Mouse (Mus musculus): Measurements from ENCODE around the gene Krtap2-4. TPM values are rescaled to one million over a fixed set of nuclear protein-coding genes. Genes with fewer than 3 reads are reported as not detected.
"Not testable (repeated sequence)": the region's sequence is repeated elsewhere in the genome, so short reads cannot be mapped to it uniquely, and the experiment has no call there.

The Krtap2-4 gene
- polyA plus RNA-seq (2016; fragmentation: Nextera tagmentation; extraction: Ambion mirVana): not detected in 2 replicates

DNA sequence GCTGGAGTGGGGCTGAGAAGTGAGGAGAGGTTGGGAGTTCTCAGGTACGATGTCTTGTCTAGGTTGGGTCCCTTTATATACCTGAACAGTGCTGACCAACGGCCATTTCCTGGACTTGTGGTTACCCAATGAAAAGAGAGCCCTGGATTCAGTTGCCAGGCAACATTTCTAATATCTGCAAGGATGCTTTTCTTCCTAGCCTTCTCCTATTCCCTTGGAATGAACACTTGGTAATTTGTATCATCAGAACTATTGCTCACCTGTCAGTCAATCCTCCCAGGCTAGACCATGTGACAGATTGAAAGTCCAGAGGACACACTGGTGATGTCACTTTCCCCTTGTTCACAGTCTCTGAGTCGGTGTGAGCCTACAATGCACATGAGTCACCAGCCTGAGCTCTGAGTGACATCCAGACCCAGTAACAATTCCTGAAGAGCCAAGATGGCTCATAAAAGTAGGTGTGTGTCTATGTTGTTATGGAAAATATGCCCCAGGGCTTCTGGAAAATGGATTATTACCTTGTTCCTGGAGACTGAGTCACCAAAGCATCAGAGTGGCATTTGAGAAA, at the start of gene Krtap2-4:
Gene Krtap2-4, minus strand, starts transcription at position 51 of the 568 bp plus-strand sequence.
- no peaks in the 10 kb centered on the region for H3K36me3 ChIP-seq

DNA sequence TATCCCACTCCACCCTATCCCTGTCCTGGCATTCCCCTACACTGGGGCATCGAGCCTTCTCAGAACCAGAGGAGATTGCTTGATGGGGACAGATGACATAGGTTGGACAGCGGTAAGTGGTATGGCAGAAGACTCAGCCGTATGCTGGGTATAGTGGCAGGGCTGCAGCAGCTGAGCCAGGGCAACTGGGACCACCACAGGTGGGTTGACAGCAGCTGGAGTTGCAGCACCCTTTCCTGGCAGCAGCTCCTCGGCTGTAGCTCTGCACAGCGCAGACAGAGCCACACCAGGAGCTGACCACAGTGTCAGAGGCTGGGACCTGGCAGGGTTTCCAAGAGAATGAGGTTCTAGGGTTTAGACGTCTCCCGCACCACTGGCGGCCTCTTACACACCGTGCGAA, 48.2 kb upstream of the Krtap2-4 start:
- Histone ChIP-seq H3K4me1 (replicated peaks) (no peaks in the 10 kb centered on the region), H3K36me3 (no peaks in the 10 kb centered on the region), H3K27ac (no peak overlapping the region), H3K4me3 (no peak overlapping the region), H3K27me3 (ENCODE audit: insufficient read depth, poor library complexity, severe bottlenecking) (no peaks in the 10 kb centered on the region), H3K9me3 (0 out of 2 replicates have a peak, but pooled peaks cover 2% of the 10 kb centered on the region)
- 89% methylated on average over 10 of the region's 10 CpGs for WGBS
- DNase-seq (ENCODE audit: low spot score): no peak

More for the DNA sequence above, at the start of gene Krtap2-4:
- WGBS: 82% methylated on average over 3 of the region's 3 CpGs
- no peak for DNase-seq (ENCODE audit: low spot score)
- no peaks in the 10 kb centered on the region for H3K27me3 ChIP-seq (ENCODE audit: insufficient read depth, poor library complexity, severe bottlenecking)
- H3K9me3 ChIP-seq: no peaks in the 10 kb centered on the region
- H3K27ac ChIP-seq: no peak within 1 kb of the TSS
- H3K4me1 ChIP-seq (replicated peaks): no peaks in the 10 kb centered on the region
- H3K4me3 ChIP-seq: no peak within 1 kb of the TSS

- no peak for DNase-seq (ENCODE audit: low spot score)
- Histone ChIP-seq H3K4me1 (replicated peaks) (0 out of 2 replicates have a peak, but pooled peaks cover 3% of the 10 kb centered on the region), H3K27ac (no peak overlapping the region), H3K27me3 (ENCODE audit: insufficient read depth, poor library complexity, severe bottlenecking) (no peaks in the 10 kb centered on the region), H3K4me3 (no peak overlapping the region), H3K36me3 (no peaks in the 10 kb centered on the region), H3K9me3 (no peaks in the 10 kb centered on the region)
- 89% methylated on average over 4 of the region's 4 CpGs for whole genome bisulfite sequencing
These were observed 44.6 kb upstream of the Krtap2-4 start for GRCm38 (mm10) chr11:99659256-99659655.

DNA sequence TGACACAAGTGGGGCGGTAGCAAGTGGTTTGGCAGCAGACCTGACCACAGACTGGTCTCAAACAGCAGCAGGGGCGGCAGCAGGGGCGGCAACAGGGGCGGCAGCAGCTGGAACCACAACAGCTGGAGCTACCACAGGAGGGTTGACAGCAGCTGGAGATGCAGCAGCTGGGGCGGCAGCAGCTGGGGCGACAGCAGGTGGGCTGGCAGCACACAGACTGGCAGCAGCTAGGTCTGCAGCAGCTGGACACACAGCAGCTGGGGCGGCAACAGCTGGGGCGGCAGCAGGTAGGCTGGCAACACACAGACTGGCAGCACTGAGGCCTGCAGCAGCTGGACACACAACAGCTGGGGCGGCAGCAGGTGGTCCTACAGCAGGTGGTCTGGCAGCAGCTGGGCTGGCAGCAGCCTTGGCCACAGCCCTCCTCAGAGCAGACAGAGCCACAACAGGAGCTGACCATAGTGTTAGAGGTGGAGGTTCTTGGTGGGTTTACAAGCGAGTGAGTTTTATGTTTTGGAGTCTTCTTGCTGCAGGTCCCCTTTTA, 43.9 kb upstream of the Krtap2-4 start, which contains the start of gene Gm11563:
Gene Gm11563, minus strand, starts transcription at position 494 of the 544 bp plus-strand sequence.
- H3K27ac ChIP-seq; H3K4me1 ChIP-seq (replicated peaks); DNase-seq (ENCODE audit: low spot score); H3K9me3 ChIP-seq; H3K27me3 ChIP-seq (ENCODE audit: insufficient read depth, poor library complexity, severe bottlenecking); H3K4me3 ChIP-seq; H3K36me3 ChIP-seq: not testable (repeated sequence)
- WGBS: 68% methylated on average over 10 of the region's 10 CpGs

- Histone ChIP-seq H3K9me3 (no peaks in the 10 kb centered on the region), H3K4me3 (no peak overlapping the region), H3K27ac (no peak overlapping the region), H3K27me3 (ENCODE audit: insufficient read depth, poor library complexity, severe bottlenecking) (no peaks in the 10 kb centered on the region), H3K4me1 (replicated peaks) (0 out of 2 replicates have a peak, but pooled peaks cover 3% of the 10 kb centered on the region), H3K36me3 (no peaks in the 10 kb centered on the region)
- no peak for DNase-seq (ENCODE audit: low spot score)
- 47% methylated on average over 5 of the region's 5 CpGs for WGBS
These were observed 42.4 kb upstream of the Krtap2-4 start for GRCm38 (mm10) chr11:99657051-99657450.

- Histone ChIP-seq H3K27me3 (ENCODE audit: insufficient read depth, poor library complexity, severe bottlenecking) (no peaks in the 10 kb centered on the region), H3K36me3 (no peaks in the 10 kb centered on the region), H3K9me3 (no peaks in the 10 kb centered on the region), H3K27ac (no peak within 1 kb of the TSS), H3K4me3 (no peak within 1 kb of the TSS), H3K4me1 (replicated peaks) (no peaks in the 10 kb centered on the region)
- no peak for DNase-seq (ENCODE audit: low spot score)
- 83% methylated on average over 2 of the region's 2 CpGs for WGBS
These were observed 35.5 kb upstream of the Krtap2-4 start, which contains the start of gene Gm11555 for GRCm38 (mm10) chr11:99650136-99650535. Gene Gm11555 (minus strand): TSS chr11:99650236.

DNA sequence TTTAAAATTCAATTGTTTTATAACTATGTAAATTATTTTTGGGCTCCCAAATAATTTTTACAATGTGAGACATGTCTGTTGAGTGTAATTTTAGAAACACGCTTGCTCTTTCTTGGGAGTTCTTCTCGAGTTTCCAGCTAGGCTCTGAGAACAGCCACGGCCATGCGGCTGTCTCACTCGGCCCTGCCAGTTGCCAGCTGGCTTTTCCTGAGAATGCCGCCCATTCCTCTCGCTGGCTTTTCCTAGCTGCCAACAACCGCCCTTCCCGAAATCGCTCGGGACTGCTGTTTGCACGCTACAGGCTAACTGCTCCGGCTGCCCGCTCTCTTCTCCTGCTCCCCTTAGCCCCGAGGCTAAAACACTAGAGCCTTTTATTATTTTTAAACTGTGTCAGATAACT, 31.8 kb upstream of the Krtap2-4 start:
- 90% methylated on average over 15 of the region's 15 CpGs for WGBS
- Histone ChIP-seq H3K9me3 (no peaks in the 10 kb centered on the region), H3K36me3 (no peaks in the 10 kb centered on the region), H3K27me3 (ENCODE audit: insufficient read depth, poor library complexity, severe bottlenecking) (no peaks in the 10 kb centered on the region), H3K4me3 (no peak overlapping the region), H3K4me1 (replicated peaks) (no peaks in the 10 kb centered on the region), H3K27ac (no peak overlapping the region)
- no peak for DNase-seq (ENCODE audit: low spot score)

DNA sequence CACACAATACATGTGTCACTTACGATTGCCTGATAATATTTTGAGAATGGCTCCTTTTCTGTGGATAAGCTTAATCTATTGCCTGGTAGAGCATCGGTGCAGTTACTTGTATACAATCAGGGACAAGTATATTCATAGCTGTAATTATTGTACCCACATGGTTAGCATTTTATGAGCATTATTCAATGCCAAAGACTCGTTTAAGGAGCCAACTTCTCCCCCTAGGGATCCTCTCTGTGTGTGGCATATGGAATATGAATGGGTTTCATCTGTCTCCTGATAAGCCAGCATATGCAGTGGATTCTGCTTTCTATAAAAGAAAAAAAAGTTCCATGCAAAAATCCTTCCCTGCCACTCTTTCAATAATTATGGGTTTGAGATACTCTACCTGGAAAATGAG, 29.7 kb upstream of the Krtap2-4 start:
- Histone ChIP-seq H3K27ac (no peak overlapping the region), H3K9me3 (no peaks in the 10 kb centered on the region), H3K27me3 (ENCODE audit: insufficient read depth, poor library complexity, severe bottlenecking) (no peaks in the 10 kb centered on the region), H3K36me3 (no peaks in the 10 kb centered on the region), H3K4me3 (no peak overlapping the region), H3K4me1 (replicated peaks) (no peaks in the 10 kb centered on the region)
- 83% methylated on average over 3 of the region's 3 CpGs for WGBS
- no peak for DNase-seq (ENCODE audit: low spot score)

DNA sequence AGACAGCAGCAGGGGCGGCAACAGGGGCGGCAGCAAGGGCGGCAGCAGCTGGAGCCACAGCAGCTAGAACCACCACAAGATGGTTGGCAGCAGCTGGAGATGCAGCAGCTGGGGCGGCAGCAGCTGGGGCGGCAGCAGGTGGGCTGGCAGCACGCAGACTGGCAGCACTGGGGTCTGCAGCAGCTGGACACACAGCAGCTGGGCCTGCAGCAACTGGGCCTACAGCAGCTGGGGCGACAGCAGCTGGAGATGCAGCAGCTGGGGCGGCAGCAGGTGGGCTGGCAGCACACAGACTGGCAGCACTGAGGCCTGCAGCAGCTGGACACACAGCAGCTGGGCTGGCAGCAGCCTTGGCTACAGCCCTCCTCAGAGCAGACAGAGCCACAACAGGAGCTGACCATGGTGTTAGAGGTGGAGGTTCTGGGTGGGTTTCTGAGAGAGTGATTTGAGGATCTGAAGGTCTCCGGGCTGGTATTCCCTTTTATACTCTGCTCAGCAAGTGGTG, 29.0 kb upstream of the Krtap2-4 start, which contains the start of gene Krtap4-7:
Gene Krtap4-7, minus strand, starts transcription at position 455 of the 505 bp plus-strand sequence.
- WGBS: 81% methylated on average over 9 of the region's 9 CpGs
- H3K4me3 ChIP-seq; H3K4me1 ChIP-seq (replicated peaks); DNase-seq (ENCODE audit: low spot score); H3K36me3 ChIP-seq; H3K9me3 ChIP-seq; H3K27me3 ChIP-seq (ENCODE audit: insufficient read depth, poor library complexity, severe bottlenecking); H3K27ac ChIP-seq: not testable (repeated sequence)

DNA sequence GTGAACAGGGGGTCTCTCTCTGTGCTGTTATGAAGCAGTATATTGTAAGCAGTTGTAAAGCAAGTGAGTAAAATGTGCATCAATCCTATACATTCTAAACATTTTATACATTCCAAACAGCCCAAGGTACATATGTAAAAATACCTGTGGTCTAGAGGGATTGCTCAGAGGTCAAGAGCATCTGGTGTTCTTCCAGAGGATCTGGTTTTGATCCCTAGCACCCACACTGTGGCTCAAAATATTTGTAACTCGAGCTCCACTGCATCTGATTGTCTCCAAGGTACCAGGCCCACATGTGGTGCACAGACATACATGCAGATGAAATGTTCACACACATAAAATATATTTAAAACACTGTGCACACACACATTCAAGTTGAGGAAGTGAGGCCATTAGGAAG, 26.3 kb upstream of the Krtap2-4 start:
- Histone ChIP-seq H3K27ac (no peak overlapping the region), H3K36me3 (no peaks in the 10 kb centered on the region), H3K4me1 (replicated peaks) (no peaks in the 10 kb centered on the region), H3K27me3 (ENCODE audit: insufficient read depth, poor library complexity, severe bottlenecking) (no peaks in the 10 kb centered on the region), H3K4me3 (no peak overlapping the region), H3K9me3 (no peaks in the 10 kb centered on the region)
- 48% methylated on average over 1 of the region's 1 CpGs for WGBS
- no peak for DNase-seq (ENCODE audit: low spot score)

GRCm38 (mm10) chr11:99637086-99637485, 22.4 kb upstream of the Krtap2-4 start:
- H3K27ac ChIP-seq: no peak overlapping the region
- DNase-seq (ENCODE audit: low spot score): no peak
- no peaks in the 10 kb centered on the region for H3K36me3 ChIP-seq
- H3K4me1 ChIP-seq (replicated peaks): peaks cover 4% of the 10 kb centered on the region
- WGBS: 90% methylated on average over 1 of the region's 1 CpGs
- no peaks in the 10 kb centered on the region for H3K27me3 ChIP-seq (ENCODE audit: insufficient read depth, poor library complexity, severe bottlenecking)
- H3K9me3 ChIP-seq: no peaks in the 10 kb centered on the region
- H3K4me3 ChIP-seq: no peak overlapping the region

DNA sequence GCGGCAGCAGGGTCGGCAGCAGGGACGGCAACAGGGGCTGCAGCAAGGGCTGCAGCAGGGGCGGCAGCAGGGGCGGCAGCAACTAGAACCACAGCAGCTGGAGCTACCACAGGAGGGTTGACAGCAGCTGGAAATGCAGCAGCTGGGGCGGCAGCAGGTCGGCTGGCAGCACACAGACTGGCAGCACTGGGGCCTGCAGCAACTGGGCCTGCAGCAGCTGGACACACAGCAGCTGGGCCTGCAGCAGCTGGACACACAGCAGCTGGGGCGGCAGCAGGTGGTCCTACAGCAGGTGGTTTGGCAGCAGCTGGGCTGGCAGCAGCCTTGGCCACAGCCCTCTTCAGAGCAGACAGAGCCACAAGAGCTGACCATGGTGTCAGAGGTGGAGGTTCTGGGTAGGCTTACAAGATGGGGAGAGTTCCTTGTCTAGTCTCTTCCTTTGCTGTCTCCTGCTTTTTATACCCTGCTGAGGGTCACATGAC, 20.0 kb upstream of the Krtap2-4 start, which contains the start of gene Krtap4-2:
Gene Krtap4-2, minus strand, starts transcription at position 432 of the 482 bp plus-strand sequence.
- no peaks in the 10 kb centered on the region for H3K36me3 ChIP-seq
- no peak within 1 kb of the TSS for H3K27ac ChIP-seq
- DNase-seq (ENCODE audit: low spot score): no peak
- H3K4me3 ChIP-seq: no peak within 1 kb of the TSS
- 43% methylated on average over 8 of the region's 8 CpGs for WGBS
- no peaks in the 10 kb centered on the region for H3K27me3 ChIP-seq (ENCODE audit: insufficient read depth, poor library complexity, severe bottlenecking)
- H3K9me3 ChIP-seq: no peaks in the 10 kb centered on the region
- H3K4me1 ChIP-seq (replicated peaks): peaks cover 4% of the 10 kb centered on the region

DNA sequence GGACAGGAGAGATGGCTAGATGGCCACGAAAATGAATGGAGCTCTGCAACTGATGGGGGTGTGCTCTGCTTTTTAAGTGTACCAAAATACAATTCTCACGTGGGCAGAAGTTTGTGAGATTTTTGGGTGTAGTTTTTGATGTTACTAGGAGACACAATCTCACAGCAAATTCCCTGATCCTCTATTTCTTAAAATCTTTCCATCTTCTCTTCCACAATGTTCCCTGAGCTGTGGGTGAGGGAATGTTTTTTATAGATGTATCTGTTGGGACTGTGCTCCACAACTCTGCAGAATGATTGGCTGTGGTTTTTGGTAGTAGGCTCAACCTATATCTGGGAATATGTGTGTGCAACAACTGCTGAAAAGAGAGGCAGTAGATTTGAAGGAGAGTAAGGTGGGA, 18.6 kb upstream of the Krtap2-4 start:
- no peaks in the 10 kb centered on the region for H3K36me3 ChIP-seq
- no peak for DNase-seq (ENCODE audit: low spot score)
- H3K27me3 ChIP-seq (ENCODE audit: insufficient read depth, poor library complexity, severe bottlenecking): no peaks in the 10 kb centered on the region
- no peak overlapping the region for H3K4me3 ChIP-seq
- no peak overlapping the region for H3K27ac ChIP-seq
- no peaks in the 10 kb centered on the region for H3K9me3 ChIP-seq
- H3K4me1 ChIP-seq (replicated peaks): peaks cover 4% of the 10 kb centered on the region
- 81% methylated on average over 2 of the region's 2 CpGs for WGBS

All from hindbrain, embryonic 10.5 days (tissue).